ENCODE assay signal across 34 mouse cellular contexts in the genomic region with DNA sequence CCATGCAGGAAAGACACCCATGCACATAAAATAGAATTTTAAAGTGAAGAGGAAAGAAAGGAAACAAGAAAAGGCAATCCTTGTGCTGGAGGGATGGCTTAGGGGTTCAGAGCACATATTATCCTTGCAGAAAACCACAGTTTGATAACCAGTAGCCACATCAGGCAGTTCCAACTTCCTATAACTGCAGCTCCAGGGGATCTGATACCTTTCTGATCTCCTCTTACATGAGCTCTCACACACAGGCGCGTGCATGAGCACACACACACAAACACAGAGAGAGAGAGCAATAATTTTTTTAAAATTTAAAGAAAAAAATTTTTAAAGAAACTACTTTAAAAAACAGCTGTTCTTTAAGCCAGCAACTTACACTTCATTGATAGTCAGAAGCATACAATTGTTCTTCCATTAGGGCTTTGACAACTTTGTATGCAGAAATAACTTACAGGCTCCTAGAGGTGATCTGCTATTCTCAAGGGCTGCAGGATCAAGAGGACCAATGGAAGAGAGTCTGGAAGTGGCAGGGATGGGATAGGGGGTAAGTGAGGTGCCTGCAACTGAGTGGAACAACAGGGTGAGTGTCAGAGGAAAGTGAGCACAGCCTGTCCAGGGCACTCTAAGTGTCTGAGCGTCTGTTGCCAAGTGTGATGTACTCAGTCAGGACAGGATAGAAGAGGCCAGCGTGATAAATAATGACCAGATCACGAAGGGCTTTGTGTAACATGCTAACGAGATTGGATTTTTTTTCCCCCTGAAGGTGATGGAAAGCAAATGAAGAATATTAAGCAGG. TPM values are rescaled to one million over a fixed set of nuclear protein-coding genes. Genes with fewer than 3 reads are reported as not detected.
A peak's percentile ranks its signal among the peaks of the same experiment; 100 is the strongest.
DNase-seq lines count a peak whose midpoint lies in the region; ATAC-seq and TF ChIP-seq lines count a peak whose summit lies in the region.
"Had no signal": no experiment of that assay in that cellular context is flagged by ENCODE, and none has a peak within 500 bp of the region (broad histone marks: within the 10 kb centered on the region; RNA-seq: fewer than 3 reads in every experiment).

No protein-coding gene starts in this region.

- TF ChIP-seq CTCF in hindbrain, postnatal 0 days (IDR thresholded peaks at IDR 0.05; ENCODE audit: low read depth): no peak

- H3K4me1 ChIP-seq in hindbrain, postnatal 0 days (ENCODE audit: insufficient read depth, low read length): no peaks in the 10 kb centered on the region
- no peaks in the 10 kb centered on the region for H3K4me1 ChIP-seq in hindbrain, embryonic 14.5 days (replicated peaks; ENCODE audit: control insufficient read depth, insufficient read depth, low read length)
- H3K4me1 ChIP-seq: embryonic facial prominence, embryonic 13.5 days; forebrain, embryonic 15.5 days; hindbrain, embryonic 12.5 days had no signal

- no peak overlapping the region for H3K9ac ChIP-seq in hindbrain, postnatal 0 days (replicated peaks; ENCODE audit: low read length)
- no peak overlapping the region for H3K9ac ChIP-seq in hindbrain, embryonic 14.5 days
- H3K9ac ChIP-seq: embryonic facial prominence, embryonic 13.5 days; forebrain, embryonic 12.5 days; forebrain, embryonic 15.5 days; heart, embryonic 13.5 days; hindbrain, embryonic 12.5 days had no signal

- H3K4me2 ChIP-seq in hindbrain, postnatal 0 days (ENCODE audit: low read depth, low read length): no peak overlapping the region
- no peak overlapping the region for H3K4me2 ChIP-seq in hindbrain, embryonic 14.5 days (replicated peaks)
- H3K4me2 ChIP-seq: embryonic facial prominence, embryonic 13.5 days; forebrain, embryonic 12.5 days; forebrain, embryonic 15.5 days; heart, embryonic 13.5 days; hindbrain, embryonic 12.5 days had no signal

- no peak overlapping the region for H3K4me3 ChIP-seq in hindbrain, postnatal 0 days (ENCODE audit: low read length)
- H3K4me3 ChIP-seq in hindbrain, embryonic 14.5 days (replicated peaks; ENCODE audit: low read length): no peak overlapping the region
- H3K4me3 ChIP-seq: embryonic facial prominence, embryonic 10.5 days; embryonic facial prominence, embryonic 13.5 days; erythroblast, embryonic 14.5 days; forebrain, embryonic 12.5 days; forebrain, embryonic 15.5 days; gastrocnemius, adult 2 months; heart, embryonic 10.5 days; heart, embryonic 13.5 days; hindbrain, embryonic 12.5 days had no signal

- H3K27me3 ChIP-seq in hindbrain, postnatal 0 days (ENCODE audit: insufficient read depth, low read length): no peaks in the 10 kb centered on the region
- H3K27me3 ChIP-seq in hindbrain, embryonic 14.5 days (ENCODE audit: control insufficient read depth, insufficient read depth, low read length): no peaks in the 10 kb centered on the region
- H3K27me3 ChIP-seq: forebrain, embryonic 12.5 days; forebrain, embryonic 15.5 days; heart, embryonic 13.5 days; hindbrain, embryonic 12.5 days; Patski had no signal

- 63% methylated on average over 6 of the region's 6 CpGs for WGBS in hindbrain, postnatal 0 days
- 55% methylated on average over 6 of the region's 6 CpGs for WGBS in hindbrain, embryonic 14.5 days

- H3K27ac ChIP-seq in hindbrain, postnatal 0 days: no peak overlapping the region
- H3K27ac ChIP-seq in hindbrain, embryonic 14.5 days: no peak overlapping the region
- H3K27ac ChIP-seq: embryonic facial prominence, embryonic 10.5 days; embryonic facial prominence, embryonic 13.5 days; forebrain, embryonic 12.5 days; forebrain, embryonic 15.5 days; gastrocnemius, adult 2 months; heart, embryonic 10.5 days; heart, embryonic 13.5 days; hindbrain, embryonic 12.5 days had no signal

- no peaks in the 10 kb centered on the region for H3K36me3 ChIP-seq in hindbrain, postnatal 0 days (ENCODE audit: insufficient read depth, low read length)
- no peaks in the 10 kb centered on the region for H3K36me3 ChIP-seq in hindbrain, embryonic 14.5 days (replicated peaks; ENCODE audit: control insufficient read depth, insufficient read depth)
- H3K36me3 ChIP-seq: embryonic facial prominence, embryonic 10.5 days; embryonic facial prominence, embryonic 13.5 days; forebrain, embryonic 12.5 days; forebrain, embryonic 15.5 days; heart, embryonic 10.5 days; heart, embryonic 13.5 days; hindbrain, embryonic 12.5 days had no signal

- no peaks in the 10 kb centered on the region for H3K9me3 ChIP-seq in hindbrain, postnatal 0 days (ENCODE audit: low read length)
- no peaks in the 10 kb centered on the region for H3K9me3 ChIP-seq in hindbrain, embryonic 14.5 days (ENCODE audit: control insufficient read depth, low read length)
- H3K9me3 ChIP-seq: embryonic facial prominence, embryonic 10.5 days; embryonic facial prominence, embryonic 13.5 days; forebrain, embryonic 12.5 days; forebrain, embryonic 15.5 days; heart, embryonic 10.5 days; heart, embryonic 13.5 days; hindbrain, embryonic 12.5 days had no signal

- 0 out of 2 replicates have a peak, but pooled peaks have one; percentile 27 for ATAC-seq in hindbrain, postnatal 0 days
- ATAC-seq in hindbrain, embryonic 14.5 days (ENCODE audit: low FRiP score): no peak
- ATAC-seq: CD4-positive, CD25-positive, alpha-beta regulatory T cell, adult 4 months; forebrain, embryonic 15.5 days; hindbrain, embryonic 16.5 days; inflammation-experienced regulatory T-cells, adult 6 months; intestine, embryonic 16.5 days; Patski had no signal

- peak; percentile 52 to 74 for DNase-seq in heart, adult 18-20 months
- no peak for DNase-seq in heart, postnatal 4 days
- no peak for DNase-seq in hindbrain, postnatal 0 days (ENCODE audit: low spot score)
- DNase-seq in hindbrain, embryonic 14.5 days (ENCODE audit: low spot score): no peak
- DNase-seq in 416B (ENCODE audit: low read depth) (peak; percentile 74), MEL-GATA-1-ER (ENCODE audit: extremely low read depth, low read depth) (peak; percentile 83)
- no peak for DNase-seq in T-cell, adult 2 months (ENCODE audit: low spot score)
- DNase-seq in neural tube, embryonic 10.5 days (ENCODE audit: extremely low spot score, low spot score): no peak
- DNase-seq: adrenal gland, adult 2 months; adrenal gland, postnatal 14 days; cerebellum, adult 11 months; cerebellum, adult 2 months; cerebellum, adult 9-11 months; cerebellum, postnatal 25 days; embryo, embryonic 11 days; gastrocnemius, adult 2 months; gastrocnemius, postnatal 14 days; kidney, adult 18-20 months; kidney, adult 9 months had no signal

RNA-seq across cellular contexts. Expression of a gene that starts 7.9 kb away (rescaled TPM):
- total RNA-seq in heart, adult 18-20 months (2021): not detected
- not detected for total RNA-seq in heart, postnatal 4 days (2021)
- total RNA-seq in hindbrain, postnatal 0 days (2014; rRNA removed): not detected in 2 replicates
- 0.40 and 0.43 TPM in 2 replicates for polyA plus RNA-seq in hindbrain, postnatal 0 days (2015; fragmentation: Nextera tagmentation; extraction: Ambion mirVana)
- polyA plus RNA-seq in hindbrain, embryonic 14.5 days (2014; fragmentation: Nextera tagmentation; extraction: Ambion mirVana): 0.21 and 0.50 TPM in 2 replicates
- total RNA-seq: gastrocnemius, adult 2 months; gastrocnemius, postnatal 14 days had no signal
- polyA plus RNA-seq: adrenal gland, adult 2 months; erythroblast, embryonic 14.5 days had no signal

RNA-seq across cellular contexts. Expression of a gene that starts 9.8 kb away (rescaled TPM):
- 100 to 1,000 TPM; 196 to 272 TPM for total RNA-seq in heart, adult 18-20 months (2021)
- total RNA-seq in heart, postnatal 4 days (2021): 100 to 1,000 TPM; 109 to 138 TPM
- total RNA-seq in hindbrain, postnatal 0 days (2014; rRNA removed): 19.4 and 23.5 TPM in 2 replicates
- polyA plus RNA-seq in hindbrain, postnatal 0 days (2015; fragmentation: Nextera tagmentation; extraction: Ambion mirVana): 53.6 and 65.6 TPM in 2 replicates
- polyA plus RNA-seq in hindbrain, embryonic 14.5 days (2014; fragmentation: Nextera tagmentation; extraction: Ambion mirVana): 37.2 and 55.1 TPM in 2 replicates
- polyA plus RNA-seq: CD4-positive, CD25-positive, alpha-beta regulatory T cell, adult 4 months; erythroblast, embryonic 14.5 days; inflammation-experienced regulatory T-cells, adult 6 months had no signal

RNA-seq across cellular contexts. Expression of a gene that starts 16.4 kb away (rescaled TPM):
- 10 to 100 TPM; 89.6 to 92.9 TPM for total RNA-seq in heart, adult 18-20 months (2021)
- 10 to 100 TPM; 79.9 to 85.2 TPM for total RNA-seq in heart, postnatal 4 days (2021)
- 44.2 and 53.6 TPM in 2 replicates for total RNA-seq in hindbrain, postnatal 0 days (2014; rRNA removed)
- polyA plus RNA-seq in hindbrain, postnatal 0 days (2015; fragmentation: Nextera tagmentation; extraction: Ambion mirVana): 41.1 and 45.5 TPM in 2 replicates
- 41.2 and 47.0 TPM in 2 replicates for polyA plus RNA-seq in hindbrain, embryonic 14.5 days (2014; fragmentation: Nextera tagmentation; extraction: Ambion mirVana)

RNA-seq across cellular contexts. Expression of a gene that starts 19.0 kb away (rescaled TPM):
- total RNA-seq in heart, adult 18-20 months (2021): 1 to 10 TPM; 2.0 to 2.7 TPM
- 1 to 10 TPM; 1.7 to 1.8 TPM for total RNA-seq in heart, postnatal 4 days (2021)
- not detected in 2 replicates for total RNA-seq in hindbrain, postnatal 0 days (2014; rRNA removed)
- polyA plus RNA-seq in hindbrain, postnatal 0 days (2015; fragmentation: Nextera tagmentation; extraction: Ambion mirVana): 8.1 and 8.8 TPM in 2 replicates
- 5.6 and 7.0 TPM in 2 replicates for polyA plus RNA-seq in hindbrain, embryonic 14.5 days (2014; fragmentation: Nextera tagmentation; extraction: Ambion mirVana)
- total RNA-seq: gastrocnemius, postnatal 14 days; hematopoietic stem cell, adult 5-6 weeks had no signal
- polyA plus RNA-seq: C2C12; inflammation-experienced regulatory T-cells, adult 6 months; Patski had no signal

RNA-seq across cellular contexts. Expression of a gene that starts 28.3 kb away (rescaled TPM):
- total RNA-seq in heart, adult 18-20 months (2021): 10 to 100 TPM; 10.2 to 13.4 TPM
- total RNA-seq in heart, postnatal 4 days (2021): 10 to 100 TPM in 1 of 2 experiments, 1 to 10 TPM in 1; 8.7 to 10.1 TPM
- 24.2 and 30.6 TPM in 2 replicates for total RNA-seq in hindbrain, postnatal 0 days (2014; rRNA removed)
- polyA plus RNA-seq in hindbrain, postnatal 0 days (2015; fragmentation: Nextera tagmentation; extraction: Ambion mirVana): 31.4 and 34.6 TPM in 2 replicates
- 25.2 and 30.1 TPM in 2 replicates for polyA plus RNA-seq in hindbrain, embryonic 14.5 days (2014; fragmentation: Nextera tagmentation; extraction: Ambion mirVana)
- polyA plus RNA-seq: C2C12 had no signal

Comparison
In these comparisons a context has a peak if more than half of its experiments do, and no peak if none do; other contexts are left out.
1. DNase-seq: peak in heart, adult 18-20 months (2 of 2), 416B (single experiment) and MEL-GATA-1-ER (single experiment); none in heart, postnatal 4 days (single experiment), hindbrain, postnatal 0 days (single experiment), hindbrain, embryonic 14.5 days (single experiment), T-cell, adult 2 months (single experiment) and neural tube, embryonic 10.5 days (single experiment).